Mouse (Mus musculus) B cell, adult 2 months (primary cell): ENCODE data around the gene Ugt1a10.
A peak's percentile ranks its signal among the peaks of the same experiment; 100 is the strongest.

ENCODE experiments used
- DNase-seq, 2 experiments: peaks; one replicate each; pipeline ENCODE4 v3.0.0; 2022

The Ugt1a10 gene

DNA sequence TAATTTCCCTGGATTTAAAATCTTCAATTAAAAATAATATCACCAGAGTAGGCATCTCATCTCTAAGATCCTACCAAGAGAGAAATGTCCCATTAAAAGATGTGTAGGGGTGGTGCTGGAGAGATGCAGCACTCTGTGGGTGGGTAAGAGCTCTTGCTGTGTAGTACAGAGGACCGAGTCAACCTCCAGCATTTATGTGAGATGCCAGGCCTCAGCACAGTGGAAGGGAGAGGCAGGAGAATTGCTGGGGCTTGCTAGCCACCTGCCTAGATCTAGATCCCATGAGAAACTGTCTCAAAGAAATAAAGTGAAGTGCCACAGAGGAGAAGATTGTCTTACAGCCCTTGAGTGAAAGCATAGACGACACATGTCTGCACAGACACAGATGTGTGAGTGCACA, 161.4 kb downstream of the Ugt1a10 start:
- no peak for DNase-seq

DNA sequence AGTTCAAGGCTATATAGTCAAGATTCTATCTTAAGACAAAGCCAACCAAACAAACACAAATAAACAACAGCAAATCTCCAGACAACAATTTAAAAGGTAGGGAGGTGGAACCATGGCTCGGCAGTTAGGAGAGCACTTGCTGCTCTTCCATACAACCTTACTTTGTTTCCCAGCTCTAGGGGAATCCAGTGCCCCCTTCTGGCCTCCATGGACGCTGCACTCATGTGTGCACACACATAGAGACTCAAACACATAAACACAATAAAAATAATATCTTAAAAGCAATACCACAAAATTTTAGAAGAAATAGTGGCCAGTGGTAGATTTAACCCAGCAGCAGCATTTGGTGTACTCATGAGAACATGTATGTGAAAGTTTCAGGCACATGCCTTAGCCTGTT, 162.0 kb downstream of the Ugt1a10 start:
- peak in 1 of 2 experiments; percentile 14 for DNase-seq

DNA sequence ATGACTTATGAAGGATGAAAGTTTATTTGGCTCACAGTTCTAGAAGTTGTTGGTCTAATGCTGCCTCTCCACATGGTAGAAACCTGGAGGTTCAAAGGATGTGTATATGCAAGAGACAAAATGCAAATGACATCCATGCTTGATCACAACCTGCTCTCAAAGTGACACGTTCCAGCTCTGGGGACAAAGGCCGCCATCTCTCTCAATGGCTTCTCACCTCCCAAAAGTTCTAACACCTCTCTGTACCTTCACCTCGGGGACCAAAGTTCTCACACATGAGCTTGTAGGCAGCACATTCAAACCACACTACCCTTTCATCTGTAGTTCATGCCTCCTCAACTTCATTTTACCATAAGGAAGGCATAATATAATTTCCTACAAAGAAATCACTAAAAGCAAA, 162.4 kb downstream of the Ugt1a10 start:
- DNase-seq = no peak

DNA sequence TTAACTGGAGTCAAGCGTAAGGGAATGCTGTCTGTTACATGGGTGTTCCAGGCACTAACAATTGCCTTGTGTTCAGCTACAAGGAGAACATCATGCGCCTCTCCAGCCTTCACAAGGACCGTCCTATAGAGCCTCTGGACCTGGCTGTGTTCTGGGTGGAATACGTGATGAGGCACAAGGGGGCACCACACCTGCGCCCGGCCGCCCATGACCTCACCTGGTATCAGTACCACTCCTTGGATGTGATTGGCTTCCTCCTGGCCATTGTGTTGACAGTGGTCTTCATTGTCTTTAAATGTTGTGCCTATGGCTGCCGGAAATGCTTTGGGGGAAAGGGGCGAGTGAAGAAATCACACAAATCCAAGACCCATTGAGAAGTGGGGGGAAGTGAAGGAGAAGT, 162.9 kb downstream of the Ugt1a10 start:
- DNase-seq = no peak

DNA sequence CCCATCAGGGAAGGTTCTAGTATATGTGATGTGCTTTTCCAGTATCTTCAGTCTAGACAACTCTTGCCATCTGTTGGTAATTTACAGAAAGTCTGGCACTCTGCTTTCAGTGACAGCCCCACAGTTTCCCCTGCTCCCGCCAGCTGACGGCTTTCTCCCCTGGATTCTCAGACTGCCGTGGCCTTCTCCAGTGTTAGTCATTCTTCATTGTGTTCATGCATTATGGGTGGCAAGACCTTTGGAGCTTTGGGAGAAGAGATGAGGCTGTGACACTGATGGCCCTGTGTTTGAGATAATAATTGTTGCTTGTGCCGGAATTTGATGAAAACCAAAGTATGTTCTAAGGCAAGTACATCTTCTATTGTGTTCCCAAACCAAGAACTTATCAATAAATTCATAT, 163.4 kb downstream of the Ugt1a10 start:
- no peak for DNase-seq

DNA sequence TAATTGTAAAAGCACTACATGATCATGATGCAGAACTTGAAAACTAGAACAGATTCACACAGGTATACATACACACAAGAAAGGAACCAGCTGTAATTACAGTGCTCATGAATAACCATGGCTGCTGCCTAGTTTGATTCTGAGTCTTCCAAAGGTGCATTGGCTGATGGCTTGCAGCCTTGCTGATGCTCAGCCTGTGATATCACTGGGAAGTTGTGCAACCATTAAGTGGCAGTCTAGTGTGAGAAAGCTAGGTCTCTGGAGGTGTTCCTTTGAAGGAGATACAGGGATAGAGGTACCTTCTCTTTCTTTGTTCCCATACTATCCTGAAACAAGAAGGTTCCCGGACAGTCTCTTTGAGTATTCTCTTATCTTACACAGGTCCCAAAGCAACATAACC, 163.9 kb downstream of the Ugt1a10 start:
- DNase-seq = no peak

DNA sequence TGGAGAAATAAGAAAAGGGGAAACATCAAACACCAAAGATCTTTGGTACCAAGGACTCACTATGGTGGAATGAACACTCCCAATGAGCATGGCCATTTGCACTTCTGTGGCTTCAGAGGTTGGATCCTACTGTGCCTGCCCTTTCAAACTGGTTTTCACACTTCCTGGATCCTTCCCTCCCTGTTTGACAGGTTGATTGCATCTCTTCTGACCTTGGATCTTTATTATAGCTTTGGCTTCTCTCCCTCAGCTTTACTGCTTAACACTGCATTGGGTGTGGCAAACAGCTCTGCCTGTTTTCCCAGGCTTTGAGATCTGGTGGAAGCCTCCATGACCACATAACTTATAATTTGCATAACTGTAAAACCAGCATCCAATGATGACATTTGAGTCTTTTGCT, 165.1 kb downstream of the Ugt1a10 start:
- DNase-seq = no peak

DNA sequence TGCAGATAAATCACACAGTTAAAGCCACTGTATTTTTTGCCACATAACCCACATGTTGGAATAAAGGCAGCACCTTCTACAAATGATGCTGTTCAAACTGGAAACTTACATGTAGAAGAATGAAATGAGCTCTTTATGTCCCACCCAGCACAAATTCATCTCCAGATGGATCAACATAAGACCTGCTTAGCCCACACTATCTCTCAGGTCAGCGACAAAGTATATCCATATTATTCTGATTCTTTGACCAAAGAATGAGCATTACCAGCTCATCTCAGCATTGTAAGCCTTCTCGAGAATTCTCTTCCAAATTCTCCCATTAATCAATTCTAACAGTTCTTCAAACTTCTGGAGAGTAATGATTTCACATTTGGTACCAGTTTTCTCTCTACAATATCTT, 167.0 kb downstream of the Ugt1a10 start:
- no peak for DNase-seq

DNA sequence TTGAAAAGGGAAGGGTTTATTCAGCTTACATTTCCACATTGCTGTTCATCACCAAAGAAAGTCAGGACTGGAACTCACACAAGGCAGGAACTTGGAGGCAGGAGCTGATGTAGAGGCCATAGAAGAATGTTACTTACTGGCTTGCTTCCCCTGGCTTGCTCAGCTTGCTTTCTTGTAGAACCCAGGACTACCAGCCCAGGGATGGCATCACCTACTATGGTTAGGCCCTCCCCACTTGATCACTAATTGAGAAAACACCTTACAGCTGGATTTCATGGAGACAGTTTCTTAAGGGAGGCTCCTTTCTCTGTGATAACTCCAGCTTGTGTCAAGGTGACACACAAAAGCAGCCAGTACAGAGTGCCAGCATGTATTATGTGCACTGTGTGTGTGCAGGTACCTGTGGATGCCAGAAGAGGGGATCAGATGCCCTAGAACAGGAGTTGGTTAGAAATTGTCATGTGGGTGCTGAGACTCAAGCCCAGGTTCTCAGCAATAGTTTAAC, 167.9 kb downstream of the Ugt1a10 start:
- DNase-seq = peak in 1 of 2 experiments; percentile 8

DNA sequence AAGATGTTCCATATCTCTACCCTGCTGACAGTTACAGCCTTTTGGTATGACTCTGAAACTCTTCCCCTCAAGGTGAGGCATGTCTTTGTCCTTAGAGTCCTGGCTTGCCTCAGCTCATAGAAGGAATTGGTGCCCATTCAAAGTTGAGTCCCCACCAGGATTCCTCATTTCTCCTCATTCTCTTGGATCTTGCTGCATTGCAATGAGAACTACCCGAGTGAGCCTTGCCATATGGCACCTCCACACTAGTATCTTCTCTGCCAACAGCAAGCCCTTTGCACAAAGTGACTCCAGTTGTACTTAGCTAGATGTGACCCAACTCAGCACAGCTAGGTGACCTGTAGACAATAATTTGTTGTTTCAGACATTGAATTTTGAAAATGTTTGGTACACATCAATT, 168.4 kb downstream of the Ugt1a10 start:
- DNase-seq = peak in 1 of 2 experiments; percentile 8

DNA sequence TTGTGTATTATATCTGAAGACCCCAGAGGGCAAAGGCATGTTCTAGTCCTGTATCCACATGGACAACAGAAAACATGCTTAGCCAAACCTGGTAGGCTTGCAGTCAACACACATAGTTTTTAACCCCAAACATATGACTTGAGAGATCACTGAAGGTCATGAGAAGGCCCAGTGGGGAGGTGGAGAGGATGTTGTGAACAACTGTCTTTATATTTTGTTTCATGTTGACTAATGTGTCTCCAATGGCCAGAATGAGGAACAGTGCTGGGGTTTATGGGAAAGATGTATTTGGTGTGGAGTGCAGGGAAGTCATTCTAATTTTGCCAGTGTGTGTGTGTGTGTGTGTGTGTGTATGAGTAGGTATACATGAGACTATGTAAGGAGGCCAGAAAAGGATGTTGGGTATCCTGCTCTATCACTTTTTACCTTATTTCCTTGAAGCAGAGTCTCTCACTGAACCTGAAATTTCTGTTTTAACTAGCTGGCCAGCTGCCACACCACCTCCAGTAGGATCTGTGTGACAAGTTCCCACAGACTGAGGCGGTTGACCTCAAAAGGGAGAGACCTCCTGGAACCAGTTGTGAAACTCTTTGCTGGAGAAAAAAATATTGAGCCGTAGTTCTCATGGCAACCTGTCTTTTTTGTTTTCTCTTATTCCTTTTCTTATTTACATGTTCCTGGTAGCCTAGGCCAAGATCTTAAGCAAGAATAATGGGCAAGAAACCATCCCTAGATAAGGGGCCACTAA, 169.0 kb downstream of the Ugt1a10 start:
- no peak for DNase-seq

DNA sequence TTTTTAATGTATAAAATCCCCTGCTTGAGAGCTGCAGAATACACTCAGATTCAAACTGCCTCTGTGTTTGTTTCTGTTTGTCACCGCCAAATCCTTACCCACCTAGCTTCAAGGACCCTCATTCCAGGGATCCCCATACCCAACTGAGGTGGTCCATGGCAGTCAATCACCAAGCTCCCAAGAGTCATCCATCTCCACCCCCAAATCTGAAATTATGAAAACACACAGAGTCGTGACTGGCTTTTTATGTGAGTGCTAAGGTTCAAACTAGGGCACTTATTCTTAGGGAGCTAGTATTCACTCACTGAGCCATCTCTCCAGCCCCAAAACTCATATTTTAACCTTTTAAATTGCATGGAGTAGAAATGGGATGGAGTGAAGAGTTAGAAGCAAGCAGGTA, 170.1 kb downstream of the Ugt1a10 start:
- DNase-seq = peak in 1 of 2 experiments; percentile 2

DNA sequence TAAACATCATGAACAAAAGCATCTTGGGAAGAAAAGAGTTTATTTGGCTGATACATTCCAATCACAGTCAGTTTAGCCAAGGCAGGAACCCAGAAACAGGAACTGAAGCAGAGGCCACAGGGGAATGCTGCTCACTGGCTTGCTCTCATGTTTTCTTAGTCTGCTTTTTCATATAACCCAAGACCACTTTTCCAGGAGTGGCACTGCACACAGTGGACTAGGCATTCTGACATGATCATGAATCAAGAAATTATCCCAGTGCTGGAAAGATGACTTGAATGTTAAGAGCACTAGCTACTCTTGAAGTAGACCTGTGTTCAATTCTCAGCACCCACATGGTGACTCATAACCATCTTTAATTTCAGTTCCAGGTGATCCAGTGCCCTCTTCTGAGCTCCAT, 170.6 kb downstream of the Ugt1a10 start:
- DNase-seq = peak in 1 of 2 experiments; percentile 1

DNA sequence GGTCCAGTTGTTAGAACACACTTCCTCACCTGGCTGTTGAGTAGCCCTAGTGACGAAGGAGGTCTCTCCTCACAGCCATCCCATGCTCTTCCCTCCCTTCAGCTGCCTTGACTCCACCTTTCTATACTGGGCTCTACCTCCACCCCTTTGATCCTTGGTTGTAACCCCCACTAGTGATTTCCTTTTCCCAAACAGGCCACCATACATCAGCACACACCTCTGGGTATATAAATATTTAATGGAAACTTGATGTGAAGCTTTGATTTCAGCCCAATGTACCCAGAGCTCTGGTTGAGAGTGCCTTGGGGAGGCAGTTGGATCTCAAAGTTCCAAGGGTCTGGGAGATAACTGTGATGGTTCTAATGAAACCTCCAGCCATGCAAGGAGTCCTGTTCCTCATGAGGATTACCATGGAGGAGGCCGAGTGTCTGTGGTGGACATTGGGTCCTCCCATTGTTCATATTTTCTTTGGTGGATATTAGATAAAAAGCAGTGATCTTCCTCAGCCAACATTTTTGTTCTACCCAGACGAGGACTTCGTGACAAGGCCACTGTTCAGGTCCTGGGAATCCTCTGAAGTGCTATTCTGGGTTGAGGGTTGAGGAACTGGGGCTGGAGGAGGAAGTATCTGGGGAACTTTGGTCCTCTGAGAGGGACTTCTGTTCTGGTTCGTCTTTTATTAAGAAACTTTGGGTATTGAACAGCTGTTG, 171.6 kb downstream of the Ugt1a10 start, which contains the start of gene Mroh2a:
Mroh2a (plus strand) TSS at position 317 of the 710 bp plus-strand sequence.
- DNase-seq = no peak

DNA sequence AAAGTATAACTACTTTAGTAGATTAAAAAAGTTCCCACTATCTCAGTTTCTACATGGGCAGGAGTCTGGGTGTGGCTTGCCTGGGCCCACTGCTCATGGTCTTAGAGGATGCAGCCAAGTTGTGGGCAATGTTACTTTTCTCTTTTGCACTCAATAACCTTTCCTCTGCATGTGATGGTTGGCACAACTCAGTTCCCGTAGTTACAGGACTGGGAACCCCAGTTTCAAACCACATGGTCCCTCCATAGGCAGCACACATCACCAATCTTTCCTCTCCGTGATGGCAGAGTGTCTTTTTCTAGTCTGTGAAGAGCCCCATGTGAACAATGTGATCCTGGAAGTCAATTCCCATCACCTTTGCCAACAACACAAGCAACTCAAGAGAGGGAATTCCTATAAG, 172.3 kb downstream of the Ugt1a10 start:
- DNase-seq = no peak

DNA sequence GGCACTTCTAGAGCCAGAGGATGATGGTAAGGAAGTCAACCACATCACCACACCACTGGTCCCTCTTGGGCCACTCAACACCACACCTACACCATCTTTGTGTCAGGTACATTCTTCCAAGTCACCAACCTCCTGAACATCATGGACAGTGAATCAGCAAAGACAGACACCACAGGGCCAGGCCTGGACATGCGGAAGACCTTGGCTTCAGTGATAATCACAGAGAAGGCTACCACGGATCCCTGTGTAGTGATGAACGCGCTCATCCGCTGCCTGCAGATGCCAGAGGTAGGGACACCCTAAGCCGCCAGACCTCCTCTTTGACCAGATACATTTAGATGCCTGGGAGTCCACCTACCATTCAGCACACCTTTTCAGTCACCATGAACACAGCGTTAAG, 172.9 kb downstream of the Ugt1a10 start:
- no peak for DNase-seq

DNA sequence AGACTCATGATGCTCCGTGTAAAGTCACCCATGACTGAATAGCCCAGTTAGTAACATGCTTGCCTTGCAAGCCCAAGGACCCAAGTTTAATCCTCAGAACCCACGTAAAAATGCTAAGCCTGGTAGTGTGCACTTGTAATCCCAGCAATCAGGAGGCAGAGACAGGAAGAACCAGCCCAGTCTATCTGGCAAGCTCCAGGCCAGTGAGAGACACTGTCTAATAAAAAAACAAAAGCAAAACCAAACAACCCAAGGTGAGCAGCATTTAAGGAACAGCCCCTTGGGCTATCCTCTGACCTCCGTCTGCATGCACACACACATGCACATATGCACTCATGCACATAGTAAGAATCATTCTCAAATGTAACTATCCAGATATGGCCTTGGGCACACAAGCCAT, 174.4 kb downstream of the Ugt1a10 start:
- DNase-seq = no peak

DNA sequence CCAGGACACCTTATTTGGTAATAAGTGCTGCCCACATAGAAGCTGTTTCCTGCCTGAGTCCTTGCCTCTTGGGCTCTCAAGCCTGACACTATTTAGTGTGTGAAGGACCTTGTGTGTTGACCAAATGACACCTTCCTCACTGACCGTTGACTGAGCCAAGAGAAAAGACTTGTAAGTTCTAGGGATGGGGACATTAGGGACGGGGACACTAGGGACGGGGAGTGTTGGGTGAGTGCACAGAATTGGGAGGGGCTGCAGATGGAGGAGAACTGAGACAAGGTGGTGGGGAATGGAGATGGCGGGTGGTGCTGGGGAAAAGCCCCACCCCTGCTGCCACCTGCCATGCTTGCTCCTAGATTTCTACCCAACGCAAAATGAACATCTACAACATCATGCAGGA, 174.8 kb downstream of the Ugt1a10 start:
- no peak for DNase-seq

DNA sequence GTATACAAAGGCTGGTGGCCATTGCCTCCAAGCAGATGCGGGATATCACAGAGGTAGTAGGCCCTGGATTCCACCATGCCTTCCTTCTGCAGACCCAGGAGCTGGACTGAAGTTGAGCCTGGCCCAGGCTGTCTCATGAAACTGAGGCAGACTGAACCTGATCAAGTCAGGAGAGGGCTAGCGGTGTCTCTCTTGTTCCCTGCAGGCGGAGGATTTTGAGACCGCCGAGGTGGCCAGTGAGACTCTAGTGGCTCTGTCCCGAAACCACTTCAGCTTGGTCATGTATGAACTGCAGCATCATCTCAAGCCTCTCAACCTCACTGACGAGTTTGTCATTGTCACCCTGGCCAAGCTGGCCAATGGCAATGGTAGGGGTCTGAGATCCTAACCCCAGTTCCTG, 175.2 kb downstream of the Ugt1a10 start:
- no peak for DNase-seq

DNA sequence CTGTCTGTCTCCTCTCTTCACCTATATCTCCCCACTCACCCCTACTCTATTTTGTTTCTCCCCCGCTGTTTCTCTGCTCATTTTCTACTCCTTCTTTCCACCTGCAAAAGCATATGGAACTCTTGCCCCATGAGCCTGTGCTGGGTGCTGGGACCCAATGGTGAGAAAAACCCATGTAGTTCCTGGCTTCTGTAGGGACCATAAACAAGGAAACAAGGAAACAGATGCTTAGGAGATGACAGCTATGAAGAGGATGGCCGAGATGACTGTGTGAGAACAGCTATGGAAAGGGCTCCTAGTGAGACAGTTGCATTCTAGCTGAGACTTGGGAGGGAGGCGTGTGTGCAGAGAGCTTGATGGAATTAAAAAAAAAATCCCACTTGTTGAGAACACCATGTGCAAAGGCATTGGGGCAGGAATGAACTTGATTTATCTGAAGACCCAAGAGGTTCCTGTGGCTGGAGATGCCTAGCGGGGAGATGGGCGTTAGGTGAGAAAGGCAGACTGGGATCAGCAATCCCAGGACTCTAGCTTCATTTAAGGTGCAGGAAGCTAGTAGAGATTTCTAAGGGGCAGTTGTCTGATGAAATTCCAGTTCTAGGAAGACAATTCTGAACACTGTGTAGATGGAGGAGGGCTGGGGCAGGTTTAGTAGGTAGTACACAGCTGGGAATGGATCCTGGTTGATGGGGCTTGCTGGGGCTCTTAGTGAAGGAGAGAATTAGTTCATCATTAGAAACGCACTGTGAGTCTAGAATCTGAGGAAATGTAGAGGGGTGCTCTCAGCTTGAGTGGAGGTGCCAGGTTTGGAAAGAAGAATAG, 176.0 kb downstream of the Ugt1a10 start:
- no peak for DNase-seq

DNA sequence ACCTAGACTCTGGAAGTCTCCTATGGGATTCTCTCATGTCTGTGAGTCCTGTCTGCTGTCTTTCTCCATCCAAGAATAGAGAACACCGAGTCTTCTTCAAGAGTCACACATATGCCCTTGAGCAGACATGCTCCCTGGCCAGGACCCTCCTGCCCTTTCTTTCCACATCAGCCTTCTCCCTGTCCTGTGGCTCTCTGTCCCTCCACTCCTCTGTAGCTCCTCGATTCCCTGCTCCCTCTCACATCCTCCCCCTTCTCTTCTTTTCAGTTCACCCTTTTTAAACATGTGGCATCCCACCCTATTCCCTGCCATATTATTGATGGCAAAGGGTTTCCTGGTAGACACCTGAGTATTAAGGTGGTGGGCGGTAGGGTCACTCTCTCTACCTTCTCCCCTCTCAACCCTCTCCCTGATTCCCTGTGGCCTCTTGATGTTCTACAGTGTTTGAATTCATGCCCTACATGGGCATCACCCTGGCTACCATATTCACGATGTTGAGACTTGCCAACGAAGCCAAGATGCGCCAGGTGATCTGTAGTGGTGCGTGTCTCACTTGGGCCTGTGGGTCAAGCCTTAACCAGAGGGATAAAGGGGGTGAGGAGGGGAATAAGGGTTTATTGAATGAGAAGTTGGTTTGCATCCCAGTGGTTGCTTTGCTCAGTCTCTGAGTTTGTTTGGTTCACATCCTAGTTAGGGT, 176.8 kb downstream of the Ugt1a10 start:
- DNase-seq = no peak

DNA sequence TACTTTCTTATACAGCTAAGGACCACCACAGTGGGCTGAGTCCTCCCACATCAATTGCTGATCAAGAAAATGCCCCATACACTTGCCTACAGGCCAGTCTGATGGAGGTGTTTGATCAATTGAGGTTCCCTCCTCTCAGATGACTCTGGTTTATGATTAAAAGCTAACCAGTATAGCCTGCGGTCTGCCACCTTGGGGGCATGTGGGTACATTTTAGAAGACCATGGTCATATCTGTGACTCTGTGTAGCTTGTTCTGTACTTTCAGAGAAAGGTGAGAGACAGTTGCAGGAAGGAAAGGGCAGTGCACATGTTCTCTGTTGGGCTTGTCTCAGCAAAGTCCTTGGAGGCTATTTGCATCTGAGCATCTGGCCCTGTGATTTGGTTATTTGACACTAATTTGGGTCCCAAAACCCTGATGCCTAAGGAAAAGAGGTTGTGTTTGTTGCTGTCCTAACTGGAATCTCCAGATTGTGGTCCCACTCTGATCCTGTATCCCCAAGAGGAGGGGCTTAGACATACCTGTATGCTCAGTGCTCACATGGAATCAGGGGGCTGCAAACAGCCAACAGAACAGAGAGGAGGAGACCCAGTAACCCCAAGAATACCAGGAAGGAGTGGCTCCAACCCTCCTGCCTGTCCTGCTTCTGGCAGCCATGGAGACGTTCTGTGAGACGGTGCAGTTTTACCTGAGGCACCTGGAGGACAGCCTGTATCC, 177.6 kb downstream of the Ugt1a10 start:
- DNase-seq = no peak
